Mouse (Mus musculus) lung, adult 2 months (tissue): ENCODE results near the gene Pkig.

Source experiments
- CTCF ChIP-seq: fragments of 200-500 bp; IDR thresholded peaks from 2 replicates; pipeline ENCODE4 v1.5.1; 2011; ENCODE audit warnings: mild to moderate bottlenecking, low read length, control low read depth; ENCODE audit not compliant: insufficient read depth
- POLR2A ChIP-seq: fragments of 200-500 bp; IDR thresholded peaks from 2 replicates; pipeline ENCODE4 v1.6.1; 2011; ENCODE audit warnings: low read depth, mild to moderate bottlenecking, control low read depth, low read length, borderline replicate concordance; ENCODE audit errors: extremely low read depth

DNA sequence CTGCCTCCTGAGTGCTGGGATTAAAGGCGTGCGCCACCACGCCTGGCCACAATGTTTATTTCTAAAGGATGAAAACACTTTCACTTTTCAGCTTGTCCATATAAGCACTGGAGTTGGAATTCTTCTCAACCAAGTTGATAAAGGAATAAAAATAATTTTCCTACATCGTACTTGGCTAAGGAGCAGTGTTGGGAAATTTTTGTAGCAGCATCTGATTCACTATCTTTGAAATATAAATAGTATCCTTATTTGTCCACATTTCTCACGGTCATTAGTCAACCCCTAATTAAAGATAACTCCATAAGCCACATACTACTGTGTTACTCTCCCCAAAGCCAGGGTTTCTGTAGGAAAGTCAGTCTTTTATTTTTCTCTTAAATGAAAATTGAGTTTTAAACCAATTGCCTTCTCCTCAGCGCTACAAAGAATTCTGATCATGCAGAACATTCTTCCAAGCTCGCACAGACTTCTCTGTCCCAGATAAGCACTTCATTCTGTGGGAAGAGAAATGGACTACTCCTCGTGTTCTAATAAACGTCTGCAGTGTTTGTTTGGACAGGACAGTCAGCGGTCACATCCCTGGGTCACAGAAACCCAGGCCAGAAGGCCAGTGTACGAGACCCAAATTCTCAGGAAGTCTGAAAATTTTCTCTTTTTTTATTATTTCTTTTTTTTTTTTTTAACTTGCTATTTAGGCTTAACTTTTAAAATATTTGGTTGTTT is 12.8 kb downstream of the Pkig start:
- TF ChIP-seq POLR2A (no peak), CTCF (no peak)
